Mouse (Mus musculus) small intestine, adult 2 months (tissue): ENCODE data around the gene Eftud2.

ENCODE experiments used
- CTCF ChIP-seq: fragments of 200-500 bp; IDR thresholded peaks from 2 replicates; pipeline ENCODE4 v1.5.1; 2012; ENCODE audit warnings: low read depth, mild to moderate bottlenecking, control low read depth, inconsistent platforms, low read length, moderate library complexity, mixed read lengths; ENCODE audit not compliant: insufficient replicate concordance, insufficient read length; ENCODE audit errors: extremely low read depth
- POLR2A ChIP-seq: fragments of 200-500 bp; IDR thresholded peaks from 2 replicates; pipeline ENCODE4 v1.6.1; 2012; ENCODE audit warnings: low read depth, mild to moderate bottlenecking, control low read depth, inconsistent platforms, low read length, moderate library complexity

- TF ChIP-seq CTCF, result no peak
- no peak for TF ChIP-seq POLR2A
These were observed 53.7 kb downstream of the Eftud2 start for GRCm38 (mm10) chr11:102827097-102827496.
